ENCODE assay signal across 8 mouse cellular contexts in genomic region chr2:121587523-121588308, GRCm38 (mm10).
DNase-seq lines count a peak whose midpoint lies in the region; ATAC-seq lines count a peak whose summit lies in the region.

No protein-coding gene starts in this region.

- WGBS in limb, embryonic 10.5 days: 31% methylated on average over 12 of the region's 12 CpGs
- 34% methylated on average over 12 of the region's 12 CpGs for WGBS in midbrain, embryonic 15.5 days

- 0 out of 2 replicates have a peak overlapping the region, but pooled peaks have one; percentile 13 for H3K4me3 ChIP-seq in limb, embryonic 10.5 days
- H3K4me3 ChIP-seq in midbrain, embryonic 15.5 days: no peak overlapping the region

- peaks cover 23% of the 10 kb centered on the region for H3K4me1 ChIP-seq in limb, embryonic 10.5 days
- H3K4me1 ChIP-seq in midbrain, embryonic 15.5 days: peaks cover 14% of the 10 kb centered on the region

- ATAC-seq in midbrain, embryonic 15.5 days (replicated peaks): peak; percentile 28; the same call in 1 of the 2 replicates

- peak overlapping the region; percentile 74; the same call in 1 of the 2 replicates for H3K27ac ChIP-seq in limb, embryonic 10.5 days
- peak overlapping the region; percentile 46 for H3K27ac ChIP-seq in midbrain, embryonic 15.5 days

- no peaks in the 10 kb centered on the region for H3K9me3 ChIP-seq in limb, embryonic 10.5 days (replicated peaks)
- H3K9me3 ChIP-seq in midbrain, embryonic 15.5 days: no peaks in the 10 kb centered on the region

- no peak overlapping the region for H3K9ac ChIP-seq in midbrain, embryonic 15.5 days

- no peak overlapping the region for H3K4me2 ChIP-seq in midbrain, embryonic 15.5 days

- 0 out of 2 replicates have a peak, but pooled peaks cover 3% of the 10 kb centered on the region for H3K27me3 ChIP-seq in limb, embryonic 10.5 days (ENCODE audit: low read depth, poor library complexity, severe bottlenecking)
- no peaks in the 10 kb centered on the region for H3K27me3 ChIP-seq in midbrain, embryonic 15.5 days (replicated peaks)

- DNase-seq in lung, adult 18-20 months: peak; percentile 44 to 57
- no peak for DNase-seq in lung, postnatal 25 days (ENCODE audit: low spot score)
- DNase-seq in embryo, embryonic 10.5 days (ENCODE audit: low spot score): peak; percentile 48
- DNase-seq in limb, embryonic 10.5 days (ENCODE audit: low spot score): peak; percentile 60
- no peak for DNase-seq in spleen, postnatal 4 days (ENCODE audit: low spot score in 2 of 2)
- no peak for DNase-seq in kidney, postnatal 10 days
- DNase-seq in ovary, adult 18-20 months (ENCODE audit: low spot score): no peak

- H3K36me3 ChIP-seq in limb, embryonic 10.5 days: no peaks in the 10 kb centered on the region
- H3K36me3 ChIP-seq in midbrain, embryonic 15.5 days (replicated peaks): no peaks in the 10 kb centered on the region

Comparison
In these comparisons a context has a peak if more than half of its experiments do, and no peak if none do; other contexts are left out.
1. DNase-seq: peak in lung, adult 18-20 months (2 of 2), embryo, embryonic 10.5 days (single experiment) and limb, embryonic 10.5 days (single experiment); none in lung, postnatal 25 days (single experiment), spleen, postnatal 4 days (0 of 2), kidney, postnatal 10 days (single experiment) and ovary, adult 18-20 months (single experiment).